Mouse (Mus musculus) heart, adult 9 months (tissue): ENCODE data around the gene Phyhd1.

Experiments used
- DNase-seq, 2 experiments: peaks; one replicate each; pipeline ENCODE4 v3.0.0; 2022; ENCODE audit warnings: low spot score in 2 of 2

Phyhd1 gene

GRCm38 (mm10) chr2:30283193-30283592 is 17.2 kb downstream of the Phyhd1 start:
- DNase-seq: no peak

GRCm38 (mm10) chr2:30285004-30285403 is 19.0 kb downstream of the Phyhd1 start:
- DNase-seq: no peak

GRCm38 (mm10) chr2:30285416-30286181 is 19.6 kb downstream of the Phyhd1 start:
- DNase-seq: peak in 1 of 2 experiments; percentile 2

- peak; percentile 95 for DNase-seq
Observed at GRCm38 (mm10) chr2:30286192-30287026, 20.4 kb downstream of the Phyhd1 start, which contains the start of the genes Dolk and Nup188. Gene Dolk (minus strand): TSS chr2:30286334. Gene Nup188 (plus strand): TSS chr2:30286397.

- no peak for DNase-seq
Observed at GRCm38 (mm10) chr2:30287027-30287373, 21.0 kb downstream of the Phyhd1 start.

GRCm38 (mm10) chr2:30299525-30299924 is 33.5 kb downstream of the Phyhd1 start:
- DNase-seq: no peak

- DNase-seq: no peak
Observed at GRCm38 (mm10) chr2:30299966-30300365, 34.0 kb downstream of the Phyhd1 start.

- DNase-seq: no peak
Observed at GRCm38 (mm10) chr2:30306087-30306486, 40.1 kb downstream of the Phyhd1 start.

GRCm38 (mm10) chr2:30309351-30309750 is 43.3 kb downstream of the Phyhd1 start:
- DNase-seq: no peak

- no peak for DNase-seq
Observed at GRCm38 (mm10) chr2:30311481-30311880, 45.5 kb downstream of the Phyhd1 start.

GRCm38 (mm10) chr2:30316136-30316535 is 50.1 kb downstream of the Phyhd1 start:
- no peak for DNase-seq

- DNase-seq: no peak
Observed at GRCm38 (mm10) chr2:30316955-30317354, 51.0 kb downstream of the Phyhd1 start.

GRCm38 (mm10) chr2:30319260-30319659 is 53.3 kb downstream of the Phyhd1 start:
- DNase-seq: no peak

- DNase-seq: no peak
Observed at GRCm38 (mm10) chr2:30323111-30323510, 57.1 kb downstream of the Phyhd1 start.

- no peak for DNase-seq
Observed at GRCm38 (mm10) chr2:30325296-30325695, 59.3 kb downstream of the Phyhd1 start.

GRCm38 (mm10) chr2:30327276-30327675 is 61.3 kb downstream of the Phyhd1 start:
- DNase-seq: no peak

- DNase-seq: no peak
Observed at GRCm38 (mm10) chr2:30328791-30329190, 62.8 kb downstream of the Phyhd1 start.
